ENCODE assay signal across 19 mouse cellular contexts in genomic region chr13:82849037-82849436, GRCm38 (mm10).
A peak's percentile ranks its signal among the peaks of the same experiment; 100 is the strongest.
DNase-seq lines count a peak whose midpoint lies in the region; ATAC-seq and TF ChIP-seq lines count a peak whose summit lies in the region.
"Had no signal": no experiment of that assay in that cellular context is flagged by ENCODE, and none has a peak within 500 bp of the region (broad histone marks: within the 10 kb centered on the region; RNA-seq: fewer than 3 reads in every experiment).

No protein-coding gene starts in this region.

- no peak overlapping the region for H3K4me3 ChIP-seq in heart, embryonic 15.5 days
- H3K4me3 ChIP-seq in heart, embryonic 10.5 days: no peak overlapping the region
- H3K4me3 ChIP-seq in CH12.LX (replicated peaks in 1 of 3; ENCODE audit: low read depth in 2 of 3, low read length in 2 of 3, poor library complexity in 1 of 3) (no peak overlapping the region), myocyte (no peak overlapping the region)
- no peak overlapping the region for H3K4me3 ChIP-seq in cerebellum, adult 2 months (replicated peaks; ENCODE audit: insufficient read depth, low read depth, low read length)
- H3K4me3 ChIP-seq: forebrain, embryonic 15.5 days; limb, embryonic 13.5 days; midbrain, embryonic 13.5 days had no signal

- peaks cover 6% of the 10 kb centered on the region; the same call in 1 of the 2 replicates for H3K4me1 ChIP-seq in heart, embryonic 15.5 days (replicated peaks)
- H3K4me1 ChIP-seq in heart, embryonic 10.5 days: no peaks in the 10 kb centered on the region
- H3K4me1 ChIP-seq in CH12.LX (ENCODE audit: control insufficient read depth in 1 of 2, insufficient read depth in 2 of 2): no peaks in the 10 kb centered on the region
- no peaks in the 10 kb centered on the region for H3K4me1 ChIP-seq in cerebellum, adult 2 months (ENCODE audit: control insufficient read depth, insufficient read depth, low read length)
- H3K4me1 ChIP-seq: forebrain, embryonic 15.5 days; limb, embryonic 13.5 days; midbrain, embryonic 13.5 days had no signal

- H3K27ac ChIP-seq in heart, embryonic 15.5 days: no peak overlapping the region
- no peak overlapping the region for H3K27ac ChIP-seq in heart, embryonic 10.5 days
- no peak overlapping the region for H3K27ac ChIP-seq in CH12.LX (ENCODE audit: insufficient read depth, low read depth)
- H3K27ac ChIP-seq in cerebellum, adult 2 months (ENCODE audit: insufficient read depth, low read length): no peak overlapping the region
- H3K27ac ChIP-seq: forebrain, embryonic 15.5 days; hindbrain, embryonic 14.5 days; limb, embryonic 13.5 days; midbrain, embryonic 13.5 days had no signal

- ATAC-seq in heart, embryonic 15.5 days (replicated peaks; ENCODE audit: insufficient number of reproducible peaks, insufficient read depth, low FRiP score, low read depth): 0 out of 2 replicates have a peak, but pooled peaks have one; percentile 62
- no peak for ATAC-seq in CD4-positive, CD25-positive, alpha-beta regulatory T cell, adult 4 months
- ATAC-seq: activated CD4-positive, CD25-positive, alpha-beta regulatory T cell, adult 4 months; forebrain, embryonic 15.5 days; intestine, embryonic 16.5 days; midbrain, embryonic 13.5 days had no signal

- 48% methylated on average over 3 of the region's 3 CpGs for WGBS in heart, embryonic 15.5 days
- 66% methylated on average over 3 of the region's 3 CpGs for WGBS in heart, embryonic 10.5 days
- 70% methylated on average over 3 of the region's 3 CpGs for WGBS in cerebellum, adult 2 months

- H3K36me3 ChIP-seq in heart, embryonic 15.5 days: no peaks in the 10 kb centered on the region
- H3K36me3 ChIP-seq in heart, embryonic 10.5 days: no peaks in the 10 kb centered on the region
- H3K36me3 ChIP-seq in CH12.LX (replicated peaks in 1 of 2; ENCODE audit: control insufficient read depth in 1 of 2, insufficient read depth in 1 of 2, low read length in 1 of 2): no peaks in the 10 kb centered on the region
- no peaks in the 10 kb centered on the region for H3K36me3 ChIP-seq in myocyte (ENCODE audit: control insufficient read depth, insufficient read depth)
- H3K36me3 ChIP-seq: forebrain, embryonic 15.5 days; limb, embryonic 13.5 days; midbrain, embryonic 13.5 days had no signal

- no peak for TF ChIP-seq POLR2A in CH12.LX (IDR thresholded peaks at IDR 0.05; ENCODE audit: low read depth, low read length)
- TF ChIP-seq POLR2A in myocyte (IDR thresholded peaks at IDR 0.05; ENCODE audit: insufficient read length, low read depth): no peak
- no peak for TF ChIP-seq POLR2A in cerebellum, adult 2 months (IDR thresholded peaks at IDR 0.05; ENCODE audit: borderline replicate concordance, insufficient read depth, low read length)

- no peak overlapping the region for H3K4me2 ChIP-seq in heart, embryonic 15.5 days
- H3K4me2 ChIP-seq in CH12.LX (ENCODE audit: insufficient read depth, low read depth, poor library complexity, severe bottlenecking) (peak overlapping the region; percentile 22; the same call in 1 of the 2 replicates), myocyte (ENCODE audit: low read depth) (peak overlapping the region; percentile 42)
- H3K4me2 ChIP-seq: forebrain, embryonic 15.5 days; hindbrain, embryonic 14.5 days; limb, embryonic 13.5 days; midbrain, embryonic 13.5 days had no signal

- TF ChIP-seq RAD21 in CH12.LX (IDR thresholded peaks at IDR 0.05; ENCODE audit: low read depth, low read length): no peak

- in situ Hi-C loops in CH12.LX (cut with MboI; ENCODE audit: low pct_ligation_motif_present, low pct_unique_long_range_greater_than_20kb, low sequenced_read_pairs): no loop called here

- H3ac ChIP-seq in myocyte (ENCODE audit: control insufficient read depth, insufficient read length): no peak overlapping the region

- no peak for DNase-seq in heart, embryonic 10.5 days (ENCODE audit: low spot score)
- DNase-seq in 416B (ENCODE audit: low read depth) (peak; percentile 36), CH12.LX (ENCODE audit: extremely low read depth) (no peak)
- DNase-seq in cerebellum, adult 2 months: no peak
- DNase-seq: adrenal gland, postnatal 25 days; cerebellum, postnatal 10 days; embryo, embryonic 11 days; gastrocnemius, postnatal 10 days; lung, postnatal 14 days; spleen, adult 18-20 months had no signal

- no peaks in the 10 kb centered on the region for H3K79me2 ChIP-seq in CH12.LX (replicated peaks; ENCODE audit: control insufficient read depth, extremely low read depth, insufficient read depth, poor library complexity, severe bottlenecking)
- no peaks in the 10 kb centered on the region for H3K79me2 ChIP-seq in myocyte (ENCODE audit: control insufficient read depth, insufficient read depth)

- no peak for TF ChIP-seq EP300 in CH12.LX (IDR thresholded peaks at IDR 0.05; ENCODE audit: low read length)

- H3K27me3 ChIP-seq in heart, embryonic 15.5 days: no peaks in the 10 kb centered on the region
- H3K27me3 ChIP-seq in heart, embryonic 10.5 days (ENCODE audit: insufficient read depth, poor library complexity, severe bottlenecking): no peaks in the 10 kb centered on the region
- no peaks in the 10 kb centered on the region for H3K27me3 ChIP-seq in CH12.LX (replicated peaks)
- H3K27me3 ChIP-seq in myocyte (ENCODE audit: control insufficient read depth, insufficient read depth, insufficient read length): no peaks in the 10 kb centered on the region
- H3K27me3 ChIP-seq in cerebellum, adult 2 months (ENCODE audit: control insufficient read depth, insufficient read depth, low read length): no peaks in the 10 kb centered on the region
- H3K27me3 ChIP-seq: forebrain, embryonic 15.5 days; limb, embryonic 13.5 days; midbrain, embryonic 13.5 days had no signal

- H3K9ac ChIP-seq in heart, embryonic 15.5 days: no peak overlapping the region
- no peak overlapping the region for H3K9ac ChIP-seq in CH12.LX (ENCODE audit: insufficient read depth, low read depth)
- H3K9ac ChIP-seq: forebrain, embryonic 15.5 days; hindbrain, embryonic 14.5 days; limb, embryonic 13.5 days; midbrain, embryonic 13.5 days had no signal

- dilution Hi-C loops in CH12.LX (cut with MboI; ENCODE audit: extremely low pct_ligation_motif_present, extremely low pct_unique_long_range_greater_than_20kb, low sequenced_read_pairs): no loop called here

- TF ChIP-seq CTCF in CH12.LX (conservative IDR thresholded peaks at IDR 0.05 in 1 of 2, IDR thresholded peaks at IDR 0.05 in 1 of 2; ENCODE audit: low read depth in 2 of 2, low read length in 2 of 2): no peak
- TF ChIP-seq CTCF in cerebellum, adult 2 months (IDR thresholded peaks at IDR 0.05; ENCODE audit: borderline replicate concordance, insufficient read depth, low read depth, low read length): no peak

- H3K9me3 ChIP-seq in heart, embryonic 15.5 days (replicated peaks): no peaks in the 10 kb centered on the region
- no peaks in the 10 kb centered on the region for H3K9me3 ChIP-seq in heart, embryonic 10.5 days
- no peaks in the 10 kb centered on the region for H3K9me3 ChIP-seq in CH12.LX (replicated peaks; ENCODE audit: low read length)
- H3K9me3 ChIP-seq: forebrain, embryonic 15.5 days; limb, embryonic 13.5 days; midbrain, embryonic 13.5 days had no signal

TF ChIP-seq in CH12.LX, 34 proteins besides CTCF, POLR2A, EP300 and RAD21:
- TF ChIP-seq ZKSCAN1 (IDR thresholded peaks at IDR 0.05; ENCODE audit: borderline replicate concordance, low read depth, low read length): no peak
- no peak for TF ChIP-seq UBTF (IDR thresholded peaks at IDR 0.05; ENCODE audit: low read depth, low read length)
- TF ChIP-seq HCFC1 (IDR thresholded peaks at IDR 0.05; ENCODE audit: low read depth, low read length): no peak
- TF ChIP-seq TCF12 (IDR thresholded peaks at IDR 0.05; ENCODE audit: low read depth, low read length): no peak
- TF ChIP-seq CHD2 (IDR thresholded peaks at IDR 0.05; ENCODE audit: low read length): no peak
- no peak for TF ChIP-seq MAX (IDR thresholded peaks at IDR 0.05; ENCODE audit: low read length)
- no peak for TF ChIP-seq MEF2A (IDR thresholded peaks at IDR 0.05; ENCODE audit: borderline replicate concordance, low read depth, low read length)

TF ChIP-seq in myocyte, 11 proteins besides CTCF, POLR2A, EP300 and RAD21:
- no peak for TF ChIP-seq TCF12 (IDR thresholded peaks at IDR 0.05; ENCODE audit: insufficient read depth, poor library complexity, severe bottlenecking)
- no peak for TF ChIP-seq MYOG (IDR thresholded peaks at IDR 0.05; ENCODE audit: control insufficient read depth in 1 of 3, insufficient read depth in 1 of 3, insufficient read length in 2 of 3, low read depth in 2 of 3)
- TF ChIP-seq SRF (IDR thresholded peaks at IDR 0.05; ENCODE audit: control insufficient read depth, insufficient read length, low read depth): no peak
- no peak for TF ChIP-seq USF1 (IDR thresholded peaks at IDR 0.05; ENCODE audit: low read depth)
- TF ChIP-seq MYOD1 (IDR thresholded peaks at IDR 0.05; ENCODE audit: control insufficient read depth in 1 of 3, insufficient read length in 2 of 3, low read depth in 2 of 3): no peak
- no peak for TF ChIP-seq E2F4 (IDR thresholded peaks at IDR 0.05; ENCODE audit: insufficient read depth)
- TF ChIP-seq CEBPB (IDR thresholded peaks at IDR 0.05; ENCODE audit: insufficient read depth, poor library complexity, severe bottlenecking): no peak
- no peak for TF ChIP-seq POLR2AphosphoS2 (IDR thresholded peaks at IDR 0.05; ENCODE audit: insufficient read length, low read depth)
- no peak for TF ChIP-seq TCF3 (IDR thresholded peaks at IDR 0.05; ENCODE audit: insufficient read length, low read depth)
- no peak for TF ChIP-seq REST (IDR thresholded peaks at IDR 0.05; ENCODE audit: insufficient read depth, insufficient read length)
- TF ChIP-seq MAX (IDR thresholded peaks at IDR 0.05; ENCODE audit: low read depth): no peak
